Mouse (Mus musculus) layer of hippocampus, adult 11-12 months (tissue): Measurements from ENCODE around the gene B3galnt1.
A peak's percentile ranks its signal among the peaks of the same experiment; 100 is the strongest.

ENCODE experiments used
- DNase-seq: peaks from one replicate; pipeline ENCODE4 v3.0.0; 2022; ENCODE audit warnings: low spot score

Gene B3galnt1

DNA sequence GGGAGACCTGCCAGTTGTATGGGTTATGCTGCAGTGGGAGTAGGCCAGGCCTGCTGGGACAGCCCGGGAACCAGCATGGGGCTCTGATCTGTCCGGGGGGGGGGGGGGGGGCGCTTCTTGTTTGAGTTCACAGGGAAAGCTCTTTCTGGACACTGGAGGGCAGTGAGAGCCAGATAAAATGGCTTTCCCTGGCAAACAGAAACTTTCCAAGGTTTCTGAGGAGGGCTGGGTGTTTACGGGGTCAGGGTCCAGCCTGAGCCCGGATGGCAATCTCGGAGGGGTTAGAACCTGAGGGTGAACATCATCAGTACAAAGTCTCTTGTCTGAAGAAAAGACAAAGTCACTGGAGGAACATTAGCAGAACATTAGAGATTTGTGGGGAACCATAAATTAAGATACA is 35.4 kb downstream of the B3galnt1 start:
- DNase-seq: no peak

DNA sequence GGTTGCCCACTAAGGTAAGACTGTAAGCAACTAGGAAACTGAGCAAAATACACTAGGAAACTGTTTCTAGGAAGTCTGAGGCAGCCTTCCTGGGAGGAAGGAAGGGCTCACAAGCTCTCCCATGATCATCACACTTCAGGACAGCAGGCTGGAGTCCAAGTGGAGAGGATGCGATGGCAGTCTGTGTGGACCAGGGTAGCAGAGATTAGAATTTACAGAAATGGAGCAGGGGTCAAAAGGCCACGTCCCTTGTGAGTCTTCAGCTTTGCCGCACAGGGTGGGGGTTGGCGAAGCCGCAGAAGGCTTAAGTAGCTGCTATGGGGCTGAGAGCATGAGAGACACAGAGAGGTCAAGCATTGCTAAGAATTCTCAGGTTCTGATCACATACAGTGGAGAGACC is 37.1 kb downstream of the B3galnt1 start:
- DNase-seq: no peak

GRCm38 (mm10) chr3:69559975-69560330 is 38.8 kb downstream of the B3galnt1 start:
- no peak for DNase-seq

DNA sequence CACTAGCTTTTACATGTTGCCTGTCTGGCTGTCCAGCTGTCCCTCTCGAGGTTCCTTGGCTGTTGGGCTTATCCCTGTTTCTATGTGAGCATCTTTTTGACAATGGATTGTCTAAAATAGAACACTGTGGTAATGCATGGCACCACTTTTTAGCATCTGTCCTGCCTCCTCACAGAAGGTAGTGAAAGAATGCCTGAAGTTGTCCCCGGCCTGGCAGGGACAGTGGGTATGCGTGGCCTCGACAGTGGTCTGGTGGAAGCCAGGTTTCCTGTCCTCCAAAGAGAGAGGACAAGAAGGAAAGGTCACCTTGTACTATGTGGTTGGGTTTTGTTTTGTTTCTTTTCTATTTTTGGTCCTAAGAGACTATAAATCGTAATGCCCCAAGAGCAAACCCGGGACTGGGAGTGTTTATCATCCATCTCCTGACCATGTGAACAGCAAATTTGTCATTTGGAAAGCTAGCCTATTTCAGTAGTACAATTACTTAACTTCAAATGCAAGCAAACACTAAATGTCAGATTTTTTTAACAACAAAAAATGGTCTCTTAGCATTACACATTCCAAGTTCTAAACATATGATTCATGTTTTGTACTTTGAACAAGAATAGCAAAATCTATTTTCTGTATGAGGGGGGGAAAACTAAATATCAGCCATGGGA is 39.3 kb downstream of the B3galnt1 start:
- DNase-seq: no peak

- no peak for DNase-seq
Measured at GRCm38 (mm10) chr3:69556092-69556778, 42.5 kb downstream of the B3galnt1 start.

GRCm38 (mm10) chr3:69555511-69555910 is 43.2 kb downstream of the B3galnt1 start:
- DNase-seq: no peak

- DNase-seq: no peak
Measured at GRCm38 (mm10) chr3:69549602-69550001, 49.2 kb downstream of the B3galnt1 start.

- no peak for DNase-seq
Measured at GRCm38 (mm10) chr3:69548704-69549455, 49.9 kb downstream of the B3galnt1 start.

GRCm38 (mm10) chr3:69545017-69545416 is 53.7 kb downstream of the B3galnt1 start:
- no peak for DNase-seq

DNA sequence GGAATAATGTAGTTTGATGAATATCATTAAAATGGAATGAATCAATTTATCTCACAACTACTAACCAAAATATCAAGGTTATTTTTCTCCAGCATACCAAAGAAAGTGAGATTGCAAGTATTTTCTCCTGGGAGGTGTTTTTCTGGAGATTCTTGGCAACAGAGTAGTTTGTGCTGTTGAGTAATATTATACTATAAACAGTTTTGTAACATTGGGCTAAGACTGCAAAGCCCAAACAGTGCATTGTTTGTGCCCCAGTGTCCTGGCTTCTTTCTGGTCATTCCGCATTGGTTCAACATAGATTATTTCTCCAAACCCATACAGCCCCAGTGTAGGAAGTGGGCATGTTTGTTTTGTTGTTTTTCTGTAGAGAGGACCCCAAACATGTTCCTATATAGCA is 55.0 kb downstream of the B3galnt1 start:
- no peak for DNase-seq

GRCm38 (mm10) chr3:69542962-69543361 is 55.8 kb downstream of the B3galnt1 start:
- DNase-seq: peak; percentile 84

- peak; percentile 33 for DNase-seq
Measured at GRCm38 (mm10) chr3:69535941-69536647, 62.7 kb downstream of the B3galnt1 start.

- no peak for DNase-seq
Measured at GRCm38 (mm10) chr3:69535486-69535885, 63.3 kb downstream of the B3galnt1 start.

DNA sequence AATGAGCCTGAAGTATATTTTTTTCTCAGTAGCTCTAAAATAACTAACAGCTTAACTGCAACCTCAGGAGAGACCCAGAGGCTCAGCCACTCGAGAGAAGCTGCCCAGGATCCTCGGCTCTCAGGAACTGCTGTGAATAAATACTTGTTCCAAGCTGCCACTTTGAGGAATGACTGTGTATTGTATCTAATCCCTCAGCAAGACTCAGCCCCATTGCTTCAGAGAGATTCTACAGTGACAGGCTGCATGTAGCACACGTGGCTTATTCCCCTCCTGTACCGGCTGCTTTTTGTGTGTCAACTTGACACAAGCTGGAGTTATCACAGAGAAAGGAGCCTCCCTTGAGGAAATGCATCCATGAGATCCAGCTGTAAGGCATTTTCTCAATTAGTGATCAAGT is 66.1 kb downstream of the B3galnt1 start:
- DNase-seq: no peak

GRCm38 (mm10) chr3:69531511-69531910 is 67.2 kb downstream of the B3galnt1 start:
- DNase-seq: no peak

GRCm38 (mm10) chr3:69529576-69529975 is 69.2 kb downstream of the B3galnt1 start:
- DNase-seq: no peak

GRCm38 (mm10) chr3:69527384-69527783 is 71.4 kb downstream of the B3galnt1 start:
- no peak for DNase-seq

- DNase-seq: no peak
Measured at GRCm38 (mm10) chr3:69525072-69525529, 73.7 kb downstream of the B3galnt1 start.

- DNase-seq: no peak
Measured at GRCm38 (mm10) chr3:69524356-69525071, 74.2 kb downstream of the B3galnt1 start.
